Mouse (Mus musculus) lung, embryonic 14.5 days (tissue): ENCODE results near the gene Utp11. TPM values are rescaled to one million over a fixed set of nuclear protein-coding genes. Genes with fewer than 3 reads are reported as not detected.
A peak's percentile ranks its signal among the peaks of the same experiment; 100 is the strongest.

Experiments
- ATAC-seq: fragments of 200-750 bp; cut with Nextera tagmentation; 2 replicates; pipeline ENCODE4 v1.8.0; 2017; ENCODE audit warnings: mild to moderate bottlenecking, moderate TSS enrichment, moderate library complexity; ENCODE audit not compliant: insufficient read depth
- DNase-seq: peaks from one replicate; pipeline ENCODE4 v3.0.0-alpha.2; 2015
- H3K27ac ChIP-seq: fragments of 300-500 bp; sonication (generic); 2 replicates; pipeline ENCODE4 v1.5.1; 2014; ENCODE audit warnings: low read depth, mild to moderate bottlenecking, moderate library complexity
- H3K27me3 ChIP-seq: fragments of 300-500 bp; sonication (generic); 2 replicates; pipeline ENCODE4 v1.6.1; 2014; ENCODE audit warnings: low read length, control low read depth; ENCODE audit not compliant: insufficient read depth
- H3K36me3 ChIP-seq: fragments of 300-500 bp; sonication (generic); 2 replicates; pipeline ENCODE4 v1.6.1; 2014; ENCODE audit warnings: control low read depth; ENCODE audit not compliant: insufficient read depth
- H3K4me1 ChIP-seq: fragments of 300-500 bp; sonication (generic); 2 replicates; pipeline ENCODE4 v1.6.1; 2014; ENCODE audit warnings: antibody characterized with exemption, control low read depth; ENCODE audit not compliant: insufficient read depth
- H3K4me2 ChIP-seq: fragments of 300-500 bp; sonication (generic); 2 replicates; pipeline ENCODE4 v1.6.1; 2014; ENCODE audit warnings: mild to moderate bottlenecking
- H3K4me3 ChIP-seq: fragments of 300-500 bp; sonication (generic); 2 replicates; pipeline ENCODE4 v1.5.1; 2014; ENCODE audit warnings: low read depth, low read length
- H3K9ac ChIP-seq: fragments of 300-500 bp; sonication (generic); 2 replicates; pipeline ENCODE4 v1.6.1; 2014
- H3K9me3 ChIP-seq: fragments of 300-500 bp; sonication (generic); 2 replicates; pipeline ENCODE4 v1.6.1; 2016; ENCODE audit warnings: low read depth, low read length, control low read depth
- CTCF ChIP-seq: IDR thresholded peaks from 2 replicates; pipeline ENCODE4 v1.5.1; 2016; ENCODE audit warnings: antibody characterized with exemption, low read depth
- WGBS: fragments of 180-500 bp; shearing (Covaris S2); extraction: QIAGEN DNeasy Blood & Tissue Kit; methylation state at CpG from one replicate; pipeline ENCODE4 v1.1.7; 2014; 5-methylcytosine and 5-hydroxymethylcytosine counted together
- polyA plus RNA-seq: library from polyadenylated mRNA; unstranded; fragments of >200 nt; fragmentation: Nextera tagmentation; extraction: Ambion mirVana; gene quantifications from 2 replicates; pipeline ENCODE4 v1.2.1, GENCODE M21; 2014

Utp11 gene
- polyA plus RNA-seq: 59.0 and 59.5 TPM in 2 replicates

DNA sequence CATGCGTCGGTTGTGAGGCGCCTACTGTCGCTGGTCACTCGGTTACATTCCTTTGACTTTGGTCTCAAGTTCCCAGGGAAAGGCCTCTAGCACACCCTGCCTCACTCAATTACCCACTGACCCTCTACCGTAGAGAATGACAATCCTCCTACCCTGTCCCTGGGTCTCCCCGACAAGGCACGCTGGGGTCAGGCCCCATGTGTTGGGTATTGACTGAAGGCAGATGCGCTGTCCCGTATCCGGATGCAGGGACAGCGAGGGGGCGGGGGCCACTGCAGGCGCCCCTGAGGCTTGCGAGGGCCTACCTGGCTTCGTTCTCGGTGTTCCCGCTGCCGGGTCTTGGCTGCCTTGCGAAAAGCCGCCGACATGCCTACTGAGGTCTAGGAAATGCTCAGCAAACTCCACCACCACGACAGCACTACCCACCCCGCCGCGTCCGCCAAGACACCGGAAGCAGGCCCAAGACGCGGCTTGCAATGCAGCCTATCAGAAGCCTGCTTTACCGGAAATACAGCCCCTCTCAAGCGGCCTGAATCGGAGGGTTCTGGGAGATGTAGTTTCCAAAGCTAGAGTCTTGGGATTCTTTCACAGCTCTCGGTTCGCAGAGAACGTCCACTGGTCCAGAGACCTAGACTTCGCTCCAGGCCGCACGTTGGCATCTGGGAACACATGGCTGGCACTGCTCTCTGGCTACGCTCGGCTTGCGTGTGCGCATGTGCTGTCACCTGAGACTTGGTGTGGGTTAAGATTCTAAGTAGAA lies at the start of gene Utp11:
Utp11 (minus strand) TSS at position 466 of the 760 bp plus-strand sequence.
- no peak for TF ChIP-seq CTCF
- H3K4me3 ChIP-seq: peak within 1 kb of the TSS; percentile 87
- peaks cover 2% of the 10 kb centered on the region; the same call in 1 of the 2 replicates for H3K4me1 ChIP-seq
- H3K27me3 ChIP-seq: peaks cover 8% of the 10 kb centered on the region; the same call in 1 of the 2 replicates
- WGBS: under 1% methylated on average over 43 of the region's 43 CpGs
- H3K36me3 ChIP-seq: peaks cover 11% of the 10 kb centered on the region; the same call in 1 of the 2 replicates
- ATAC-seq: peak; percentile 95
- peak within 1 kb of the TSS; percentile 75; the same call in 1 of the 2 replicates for H3K27ac ChIP-seq
- peak within 1 kb of the TSS; percentile 92 for H3K9ac ChIP-seq
- peak; percentile 96 for DNase-seq
- H3K4me2 ChIP-seq: peak within 1 kb of the TSS; percentile 90
- H3K9me3 ChIP-seq: no peaks in the 10 kb centered on the region

DNA sequence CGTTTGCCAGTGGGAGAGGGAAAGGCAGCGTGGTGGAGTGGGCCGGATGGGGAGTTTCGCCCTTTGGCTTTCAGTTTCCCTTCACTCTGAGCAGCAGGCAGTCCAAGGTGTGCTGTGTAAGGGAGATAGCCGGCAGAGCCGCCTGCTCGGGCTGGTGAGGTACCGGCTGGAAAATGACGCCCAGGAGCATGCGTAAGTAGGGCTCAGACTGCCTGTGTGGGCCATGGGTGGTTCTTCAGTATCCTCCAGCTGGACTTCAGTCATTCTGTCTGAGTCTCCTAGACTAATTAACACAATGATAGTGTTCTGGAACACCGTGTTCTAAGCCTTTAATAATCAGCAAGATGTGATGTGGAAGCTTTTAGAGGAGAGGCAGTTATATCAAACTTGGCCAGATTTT lies 49.4 kb upstream of the Utp11 start:
- H3K4me1 ChIP-seq: no peaks in the 10 kb centered on the region
- WGBS: 82% methylated on average over 11 of the region's 11 CpGs
- DNase-seq (no peak), ATAC-seq (no peak)
- no peak for TF ChIP-seq CTCF
- no peak overlapping the region for H3K4me3 ChIP-seq
- H3K27ac ChIP-seq: no peak overlapping the region
- H3K27me3 ChIP-seq: no peaks in the 10 kb centered on the region
- H3K4me2 ChIP-seq: peak overlapping the region; percentile 71
- H3K9me3 ChIP-seq: no peaks in the 10 kb centered on the region
- no peak overlapping the region for H3K9ac ChIP-seq
- 0 out of 2 replicates have a peak, but pooled peaks cover 4% of the 10 kb centered on the region for H3K36me3 ChIP-seq

DNA sequence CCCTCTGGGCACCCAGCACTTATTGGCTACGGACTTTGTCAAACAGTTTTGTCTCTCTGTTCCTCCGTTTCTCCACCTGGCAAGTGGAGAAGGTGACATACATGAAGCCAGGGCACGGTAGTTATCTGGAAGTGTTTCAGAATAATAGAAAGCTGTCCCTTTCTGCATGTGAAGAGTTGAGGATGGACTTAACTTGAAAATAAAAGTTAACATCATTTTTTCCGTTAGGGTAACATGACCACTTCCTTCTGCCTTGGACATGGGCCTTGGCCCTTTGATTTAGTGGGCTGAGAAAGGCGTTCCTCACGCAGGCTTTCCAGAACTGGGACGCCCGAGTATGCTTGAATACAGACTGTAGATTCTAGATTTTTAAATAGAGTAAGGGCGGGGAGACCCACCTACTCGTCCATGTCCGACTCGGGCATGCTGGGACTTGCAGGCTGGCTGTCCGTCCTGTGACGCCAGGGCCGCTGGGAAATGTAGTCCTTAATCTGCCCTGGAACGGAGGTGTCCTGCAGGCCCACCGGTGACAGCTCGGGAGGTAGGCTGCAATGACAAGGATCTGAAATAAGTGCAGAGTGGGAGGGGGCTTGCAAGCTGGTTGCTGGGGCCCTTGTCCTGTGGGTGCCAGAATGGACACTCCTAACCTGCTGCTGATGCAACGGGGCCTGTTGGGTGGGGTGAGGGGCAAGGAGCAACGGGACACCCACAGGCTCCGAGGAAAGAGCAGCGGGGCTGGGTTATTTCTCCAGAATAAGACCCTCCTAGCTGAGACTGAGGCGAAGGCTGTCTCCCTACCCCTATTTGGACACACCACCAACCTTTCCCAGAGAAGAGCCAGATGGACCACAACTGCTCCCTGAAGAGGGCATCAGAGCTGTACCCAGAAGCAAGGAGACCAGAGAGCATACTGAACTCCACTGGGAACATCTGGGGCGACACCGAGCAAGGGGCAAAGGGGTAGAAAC lies 48.3 kb upstream of the Utp11 start, which contains the start of gene Inpp5b:
Inpp5b (plus strand) TSS at position 475 of the 968 bp plus-strand sequence.
- peak within 1 kb of the TSS; percentile 67 for H3K9ac ChIP-seq
- no peaks in the 10 kb centered on the region for H3K4me1 ChIP-seq
- H3K36me3 ChIP-seq: no peaks in the 10 kb centered on the region
- peak within 1 kb of the TSS; percentile 56 for H3K4me3 ChIP-seq
- H3K4me2 ChIP-seq: peak within 1 kb of the TSS; percentile 71
- ATAC-seq (peak; percentile 94), DNase-seq (peak; percentile 87)
- 14% methylated on average over 25 of the region's 25 CpGs for WGBS
- 0 out of 2 replicates have a peak within 1 kb of the TSS, but pooled peaks have one; percentile 47 for H3K27ac ChIP-seq
- 0 out of 2 replicates have a peak, but pooled peaks have one; percentile 17 for TF ChIP-seq CTCF
- no peaks in the 10 kb centered on the region for H3K27me3 ChIP-seq
- H3K9me3 ChIP-seq: no peaks in the 10 kb centered on the region

DNA sequence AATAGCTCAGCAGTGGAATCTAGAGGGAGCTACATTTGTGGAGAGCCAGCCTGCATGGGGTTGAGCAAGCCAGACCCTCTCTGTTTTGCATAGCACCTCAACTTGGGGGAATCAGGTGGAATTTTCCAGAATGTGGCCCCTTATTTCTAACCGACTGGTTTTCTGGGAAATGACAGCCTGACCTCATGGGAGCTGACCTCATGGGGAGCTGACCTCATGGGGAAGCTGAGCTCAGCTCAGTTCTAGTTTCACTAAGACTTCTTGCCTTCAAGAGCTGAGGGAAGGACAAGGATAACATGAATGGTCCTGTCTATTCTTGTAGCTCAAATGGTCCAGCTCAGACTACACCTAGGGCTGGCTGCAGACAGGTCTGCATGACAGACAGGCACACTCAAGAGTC lies 45.4 kb upstream of the Utp11 start:
- 63% methylated on average over 1 of the region's 1 CpGs for WGBS
- Histone ChIP-seq H3K4me2 (no peak overlapping the region), H3K4me3 (no peak overlapping the region), H3K9ac (no peak overlapping the region), H3K27me3 (no peaks in the 10 kb centered on the region), H3K4me1 (no peaks in the 10 kb centered on the region), H3K9me3 (no peaks in the 10 kb centered on the region), H3K36me3 (peaks cover under 1% of the 10 kb centered on the region; the same call in 1 of the 2 replicates), H3K27ac (no peak overlapping the region)
- DNase-seq (no peak), ATAC-seq (no peak)
- TF ChIP-seq CTCF: no peak

DNA sequence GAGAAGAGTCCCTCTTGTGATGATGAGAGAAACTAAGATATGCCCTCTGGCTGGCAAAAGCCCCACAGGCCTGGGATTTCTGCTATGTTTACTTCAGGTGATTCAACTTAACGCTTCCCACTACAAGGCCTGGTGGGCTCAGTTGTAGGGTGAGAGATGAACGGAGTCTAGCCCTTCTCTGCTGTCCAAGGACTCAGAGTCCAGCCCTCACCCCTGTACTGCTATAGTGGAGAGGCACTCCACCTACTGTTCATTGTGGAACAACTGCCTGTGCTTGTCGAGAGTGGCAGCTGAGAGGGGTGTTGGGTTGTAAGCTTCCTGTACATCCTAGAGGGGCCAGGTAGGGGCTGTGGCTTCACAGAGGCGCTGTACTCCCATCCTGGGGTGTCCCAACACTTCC lies 44.6 kb upstream of the Utp11 start:
- H3K27me3 ChIP-seq: no peaks in the 10 kb centered on the region
- TF ChIP-seq CTCF: no peak
- no peak for DNase-seq
- no peak overlapping the region for H3K9ac ChIP-seq
- H3K9me3 ChIP-seq: no peaks in the 10 kb centered on the region
- H3K36me3 ChIP-seq: peaks cover 7% of the 10 kb centered on the region
- H3K27ac ChIP-seq: no peak overlapping the region
- 50% methylated on average over 4 of the region's 4 CpGs for WGBS
- no peak for ATAC-seq
- H3K4me2 ChIP-seq: no peak overlapping the region
- no peak overlapping the region for H3K4me3 ChIP-seq
- H3K4me1 ChIP-seq: no peaks in the 10 kb centered on the region

DNA sequence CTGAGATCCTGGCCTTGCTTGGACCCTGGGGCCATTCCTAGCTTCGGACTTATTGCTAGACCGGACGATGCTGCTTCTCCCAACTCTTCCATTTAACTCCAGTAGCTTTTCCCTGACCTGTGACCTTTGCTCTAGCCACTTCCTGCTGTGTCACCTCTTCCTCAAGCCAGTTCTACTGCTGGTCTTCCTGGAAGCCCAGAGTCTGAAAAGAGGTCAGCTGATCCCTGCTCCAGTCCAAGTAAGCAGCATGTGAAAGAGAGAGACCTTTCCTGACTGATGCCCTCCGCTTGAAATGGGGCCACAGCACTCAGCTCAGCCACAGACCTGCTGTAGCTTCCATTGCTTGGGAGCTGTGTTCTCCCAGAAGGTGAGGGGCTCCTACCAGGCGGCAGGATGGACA lies 44.1 kb upstream of the Utp11 start:
- H3K4me2 ChIP-seq: no peak overlapping the region
- peaks cover 12% of the 10 kb centered on the region for H3K36me3 ChIP-seq
- DNase-seq (no peak), ATAC-seq (no peak)
- TF ChIP-seq CTCF: no peak
- H3K9ac ChIP-seq: no peak overlapping the region
- H3K27me3 ChIP-seq: no peaks in the 10 kb centered on the region
- H3K4me1 ChIP-seq: no peaks in the 10 kb centered on the region
- H3K4me3 ChIP-seq: no peak overlapping the region
- WGBS: 78% methylated on average over 5 of the region's 5 CpGs
- no peaks in the 10 kb centered on the region for H3K9me3 ChIP-seq
- no peak overlapping the region for H3K27ac ChIP-seq

DNA sequence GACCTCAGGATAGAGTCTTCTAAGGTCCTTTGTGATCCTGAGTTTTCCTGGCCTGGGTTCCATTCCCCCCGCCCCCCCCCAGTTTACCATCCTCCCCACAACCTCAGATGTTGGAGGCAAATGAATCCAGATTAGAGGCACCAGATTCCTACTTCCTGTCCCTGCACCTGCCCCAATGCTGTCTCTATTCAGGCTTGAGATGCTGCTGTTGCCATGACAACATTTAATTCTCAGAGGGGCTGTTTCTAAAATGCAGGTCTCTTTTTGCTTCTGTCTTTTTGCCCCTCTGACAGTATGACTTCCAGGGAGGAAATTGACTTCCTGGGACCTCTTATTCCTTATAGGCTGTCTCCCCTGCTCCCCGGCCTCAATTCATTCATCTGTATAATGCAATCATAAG lies 43.6 kb upstream of the Utp11 start:
- no peaks in the 10 kb centered on the region for H3K4me1 ChIP-seq
- H3K36me3 ChIP-seq: peaks cover 18% of the 10 kb centered on the region
- H3K27me3 ChIP-seq: no peaks in the 10 kb centered on the region
- ATAC-seq (no peak), DNase-seq (no peak)
- H3K9ac ChIP-seq: no peak overlapping the region
- no peaks in the 10 kb centered on the region for H3K9me3 ChIP-seq
- WGBS: 65% methylated on average over 2 of the region's 2 CpGs
- no peak overlapping the region for H3K27ac ChIP-seq
- H3K4me3 ChIP-seq: no peak overlapping the region
- no peak for TF ChIP-seq CTCF
- no peak overlapping the region for H3K4me2 ChIP-seq
